Mouse (Mus musculus): ENCODE measurements around the gene Hist1h3c.
"Not testable (repeated sequence)": the region's sequence is repeated elsewhere in the genome, so short reads cannot be mapped to it uniquely, and the experiment has no call there.

The Hist1h3c gene

GRCm38 (mm10) chr13:23745381-23746161 is at the start of gene Hist1h3c:
Hist1h3c (minus strand) TSS chr13:23745602.
- DNase-seq (ENCODE audit: low read depth, low spot score) = peak; percentile 94

DNA sequence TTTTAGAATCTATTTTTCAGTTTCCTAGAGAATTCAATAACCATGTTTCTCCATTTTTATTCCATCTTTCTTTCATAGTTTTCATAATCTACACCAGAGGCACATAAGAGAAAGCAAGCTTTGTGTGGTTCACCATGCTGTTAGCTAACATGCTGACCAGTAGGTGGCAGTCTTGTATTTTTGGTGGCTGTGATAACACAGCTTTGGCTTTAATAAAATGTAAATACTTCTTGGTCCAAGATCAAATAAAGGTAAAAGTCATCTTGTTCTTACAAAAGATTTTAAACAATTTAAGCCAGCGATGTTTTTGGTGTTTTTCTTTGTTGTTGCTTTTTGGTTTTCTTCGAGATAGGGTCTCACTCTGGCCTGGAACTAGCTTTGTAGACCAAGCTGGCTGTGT is 47.1 kb upstream of the Hist1h3c start:
- DNase-seq (ENCODE audit: low read depth, low spot score) = peak; percentile 65

- no peak for DNase-seq (ENCODE audit: low read depth, low spot score)
Measured at GRCm38 (mm10) chr13:23779025-23779424, 33.6 kb upstream of the Hist1h3c start.

DNA sequence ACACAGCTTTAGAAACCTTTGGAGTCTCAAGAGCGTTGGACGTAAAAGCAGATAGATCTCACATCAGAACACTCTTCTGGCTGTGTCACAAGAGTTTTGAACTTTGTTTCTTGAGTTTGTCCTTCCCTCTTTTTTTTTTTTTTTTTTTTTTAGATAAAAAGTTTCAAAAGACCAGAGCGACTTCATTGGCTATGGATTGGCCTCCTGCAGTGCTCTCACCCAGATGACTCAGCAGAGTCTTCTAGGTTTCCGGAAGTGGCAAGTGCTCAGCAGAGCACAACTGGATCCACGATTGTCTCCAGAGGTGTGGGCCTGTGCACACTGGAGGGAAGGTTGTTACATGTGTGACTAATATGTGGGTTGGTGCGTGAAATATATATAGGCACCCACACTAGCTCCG is 32.9 kb upstream of the Hist1h3c start:
- no peak for DNase-seq (ENCODE audit: low read depth, low spot score)

DNA sequence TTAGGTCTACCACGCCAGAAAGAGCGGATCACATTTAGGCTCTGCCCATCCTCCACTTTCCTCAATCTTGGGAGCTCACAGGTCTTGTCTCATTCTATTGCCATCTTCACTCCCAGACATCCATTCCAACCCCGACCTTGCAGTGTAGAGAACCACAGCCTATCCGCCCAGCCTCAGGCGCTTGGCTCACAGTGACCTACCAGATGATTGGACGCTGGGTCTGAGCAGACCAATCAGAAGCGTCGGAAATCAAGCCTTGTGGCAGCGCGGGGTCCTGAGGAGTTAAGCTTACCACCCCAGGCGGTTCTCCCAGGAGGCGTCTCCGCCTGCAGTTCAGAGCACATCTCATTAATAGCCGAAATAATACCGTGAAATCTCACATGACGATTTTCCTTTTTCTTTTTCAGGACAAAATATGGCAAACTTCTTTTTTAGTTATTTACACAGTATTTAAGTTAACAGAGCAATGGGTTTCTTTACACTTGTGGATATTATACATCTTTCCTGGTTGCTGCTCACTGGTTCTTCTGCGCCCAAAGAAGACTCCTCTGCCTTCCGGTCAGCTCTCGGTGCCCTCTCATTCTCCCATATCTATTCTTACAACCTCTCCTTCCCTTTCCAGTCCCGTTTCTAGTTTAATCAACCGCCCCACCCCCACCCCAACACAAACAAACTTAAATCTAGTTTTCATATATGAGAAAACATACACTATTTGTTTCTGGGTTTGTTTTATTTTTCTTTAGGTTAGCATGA is 27.3 kb upstream of the Hist1h3c start:
- DNase-seq (ENCODE audit: low read depth, low spot score) = no peak

- not testable (repeated sequence) for DNase-seq (ENCODE audit: low read depth, low spot score)
Measured at GRCm38 (mm10) chr13:23769613-23770012, 24.2 kb upstream of the Hist1h3c start, which contains the start of gene Trim38. Trim38 (plus strand) TSS chr13:23769913.

GRCm38 (mm10) chr13:23768834-23769397 is 23.5 kb upstream of the Hist1h3c start:
- peak; percentile 55 for DNase-seq (ENCODE audit: low read depth, low spot score)

GRCm38 (mm10) chr13:23766772-23767171 is 21.4 kb upstream of the Hist1h3c start:
- no peak for DNase-seq (ENCODE audit: low read depth, low spot score)

- no peak for DNase-seq (ENCODE audit: low read depth, low spot score)
Measured at GRCm38 (mm10) chr13:23765172-23765513, 19.7 kb upstream of the Hist1h3c start.

DNA sequence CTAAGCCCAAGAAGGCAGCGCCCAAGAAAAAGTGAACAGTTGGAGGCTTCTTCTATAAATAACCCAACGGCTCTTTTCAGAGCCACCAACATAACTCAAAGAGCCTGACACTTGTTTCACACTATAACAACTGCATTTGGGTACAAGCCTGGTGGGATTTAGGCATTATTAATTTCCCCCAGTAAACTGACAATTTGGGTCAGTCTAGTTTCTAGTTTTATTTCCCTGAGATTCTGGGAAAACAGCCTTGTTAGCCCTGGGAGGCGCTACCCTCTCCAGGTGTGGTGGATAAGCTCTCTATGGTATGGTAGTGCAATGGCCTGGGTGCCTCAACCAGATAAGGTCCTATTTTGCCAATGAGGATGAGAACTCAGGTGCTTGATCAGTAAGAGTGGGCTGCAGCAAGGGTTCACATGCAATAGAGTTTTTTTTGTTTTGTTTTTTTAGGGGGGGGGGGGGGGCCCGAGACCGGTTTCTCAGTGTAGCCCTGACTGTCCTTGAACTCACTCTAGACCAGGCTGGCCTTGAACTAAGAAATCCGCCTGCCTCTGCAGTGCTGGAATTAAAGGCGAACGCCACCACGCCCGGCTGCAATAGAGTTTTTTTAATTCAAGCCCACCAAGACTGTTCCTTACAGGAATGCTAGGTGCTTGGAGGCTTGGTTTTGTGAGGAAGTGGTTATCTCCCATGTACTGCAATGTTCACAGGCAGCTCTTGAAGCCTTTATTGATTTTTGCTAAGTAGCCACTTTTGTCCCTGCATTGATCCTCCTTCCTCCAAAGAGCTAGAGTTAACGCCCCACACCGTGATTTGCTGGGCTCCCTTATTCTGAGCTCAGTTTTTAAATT is 19.1 kb upstream of the Hist1h3c start:
- DNase-seq (ENCODE audit: low read depth, low spot score) = peak; percentile 25

- DNase-seq (ENCODE audit: low read depth, low spot score) = peak; percentile 91
Measured at GRCm38 (mm10) chr13:23763586-23764323, 18.4 kb upstream of the Hist1h3c start, which contains the start of gene Hist1h1a. Hist1h1a (plus strand) TSS chr13:23763666.

GRCm38 (mm10) chr13:23763242-23763585 is 17.8 kb upstream of the Hist1h3c start:
- DNase-seq (ENCODE audit: low read depth, low spot score) = no peak

GRCm38 (mm10) chr13:23761871-23762821 is 16.7 kb upstream of the Hist1h3c start, which contains the start of gene Hist1h3a:
Hist1h3a (minus strand) TSS chr13:23762386.
- peak; percentile 95 for DNase-seq (ENCODE audit: low read depth, low spot score)

DNA sequence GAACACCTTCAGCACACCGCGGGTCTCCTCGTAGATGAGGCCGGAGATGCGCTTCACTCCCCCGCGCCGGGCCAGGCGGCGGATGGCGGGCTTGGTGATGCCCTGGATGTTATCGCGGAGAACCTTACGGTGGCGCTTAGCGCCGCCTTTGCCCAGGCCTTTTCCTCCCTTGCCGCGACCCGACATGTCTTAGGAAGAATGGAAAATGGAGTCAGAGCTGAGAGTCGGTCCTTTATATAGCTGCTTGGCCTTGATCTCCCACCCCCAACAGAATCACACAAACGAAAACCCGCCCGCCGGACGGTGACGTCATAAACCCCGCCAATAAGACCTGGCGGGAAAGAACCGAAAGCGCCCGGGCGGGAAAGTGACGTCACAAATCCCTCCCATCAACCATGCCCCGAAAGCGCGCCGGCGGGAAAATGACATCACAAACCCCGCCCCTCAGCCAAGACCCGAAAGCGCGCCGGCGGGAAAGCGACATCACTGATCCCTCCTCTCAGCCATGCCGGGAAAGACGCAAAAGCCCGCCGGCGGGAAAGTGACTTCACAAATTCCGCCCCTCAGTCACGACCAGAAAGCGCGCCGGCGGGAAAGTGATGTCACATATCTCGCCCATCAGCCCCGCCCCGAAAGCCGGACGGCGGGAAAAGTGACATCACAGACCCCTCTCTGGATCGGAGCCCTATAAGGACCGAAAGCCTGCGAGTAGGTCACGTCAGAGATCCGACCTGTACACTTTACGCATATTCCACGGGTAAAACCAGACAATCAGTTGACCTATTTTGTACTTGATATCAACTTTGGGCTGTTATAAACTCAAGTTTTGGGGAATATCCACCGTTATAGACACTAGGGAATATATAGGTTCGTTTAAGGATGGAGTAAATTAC is 15.8 kb upstream of the Hist1h3c start, which contains the start of gene Hist1h4a:
Gene Hist1h4a (minus strand): TSS at position 259 of the 893 bp plus-strand sequence.
- DNase-seq (ENCODE audit: low read depth, low spot score) = peak; percentile 99

DNA sequence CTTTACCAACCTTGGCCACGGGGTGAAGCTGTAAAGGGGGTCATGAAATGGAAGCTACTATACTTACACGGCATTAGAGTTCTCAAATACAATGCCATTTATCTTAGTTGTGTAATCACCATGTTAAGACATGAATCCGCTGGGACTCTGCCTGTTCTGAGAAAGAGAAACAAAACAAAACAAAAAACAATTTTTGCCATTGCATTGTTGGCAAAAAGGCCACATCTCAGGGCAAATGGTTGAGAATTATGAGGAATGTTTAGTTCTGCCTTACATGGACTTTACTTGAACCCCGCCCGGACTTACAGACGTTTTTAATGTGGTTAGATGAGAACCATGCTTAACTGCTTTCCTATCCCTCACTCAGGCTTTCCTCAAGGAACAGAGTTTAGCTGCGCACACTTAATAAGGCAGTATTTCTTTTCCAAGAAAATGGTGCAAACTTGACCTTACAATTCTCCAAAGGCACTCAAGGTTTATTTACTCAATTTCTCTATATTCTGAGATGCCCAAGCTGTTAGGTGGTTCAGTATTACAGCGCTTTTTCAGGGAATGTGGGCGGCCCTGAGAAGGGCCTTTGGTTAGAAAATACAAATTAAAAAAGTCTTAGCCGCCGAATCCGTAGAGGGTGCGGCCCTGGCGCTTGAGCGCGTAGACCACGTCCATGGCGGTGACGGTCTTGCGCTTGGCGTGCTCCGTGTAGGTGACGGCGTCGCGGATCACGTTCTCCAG is 15.0 kb upstream of the Hist1h3c start:
- peak; percentile 80 for DNase-seq (ENCODE audit: low read depth, low spot score)

- no peak for DNase-seq (ENCODE audit: low read depth, low spot score)
Measured at GRCm38 (mm10) chr13:23759916-23760239, 14.5 kb upstream of the Hist1h3c start.

DNA sequence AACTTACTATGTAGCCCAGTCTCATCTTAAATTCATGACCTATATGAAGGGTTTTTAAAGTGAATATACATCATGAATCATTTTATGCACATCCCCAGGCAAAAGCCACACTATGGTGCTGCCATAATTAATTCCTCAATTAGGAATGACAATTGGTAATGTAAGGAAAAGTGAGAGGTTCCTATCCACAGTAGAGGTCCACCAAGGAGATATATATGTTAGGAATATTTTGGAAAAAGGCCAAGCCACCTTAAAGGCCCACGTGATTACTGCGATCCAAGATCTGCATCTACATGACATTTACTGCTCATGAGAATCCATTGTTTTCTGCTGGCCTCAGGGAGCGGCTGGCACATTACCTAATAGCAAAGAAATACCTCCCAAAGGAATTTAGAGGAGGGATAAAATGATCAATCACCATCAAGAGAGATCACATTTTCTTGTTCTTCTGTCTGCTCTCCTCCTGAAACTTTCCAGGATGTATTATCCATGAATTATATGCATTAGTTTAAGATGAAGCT is 13.9 kb upstream of the Hist1h3c start:
- DNase-seq (ENCODE audit: low read depth, low spot score) = no peak

GRCm38 (mm10) chr13:23757921-23758320 is 12.5 kb upstream of the Hist1h3c start:
- DNase-seq (ENCODE audit: low read depth, low spot score) = no peak

Data from A20 (cell line).